ENCODE assay signal across 11 mouse cellular contexts in genomic region chr4:138596391-138597130, GRCm38 (mm10). TPM values are rescaled to one million over a fixed set of nuclear protein-coding genes. Genes with fewer than 3 reads are reported as not detected.
DNase-seq lines count a peak whose midpoint lies in the region; ATAC-seq and TF ChIP-seq lines count a peak whose summit lies in the region.
"Had no signal": no experiment of that assay in that cellular context is flagged by ENCODE, and none has a peak within 500 bp of the region (broad histone marks: within the 10 kb centered on the region; RNA-seq: fewer than 3 reads in every experiment).

No protein-coding gene starts in this region.

- WGBS in hindbrain, embryonic 12.5 days, result 36% methylated on average over 12 of the region's 12 CpGs

- no peak overlapping the region for H3K4me3 ChIP-seq in hindbrain, embryonic 12.5 days
- no peak overlapping the region for H3K4me3 ChIP-seq in gastrocnemius, adult 2 months
- H3K4me3 ChIP-seq: liver, embryonic 12.5 days had no signal

- no peak for TF ChIP-seq CTCF in gastrocnemius, adult 2 months (IDR thresholded peaks at IDR 0.05)

- peak; percentile 57 for DNase-seq in NIH3T3 (ENCODE audit: low read depth)
- DNase-seq in cerebellum, adult 9-10 months, result peak; percentile 27
- peak; percentile 55 to 81 for DNase-seq in lung, postnatal 4 days
- no peak for DNase-seq in gastrocnemius, adult 2 months
- no peak for DNase-seq in left cerebral cortex, postnatal 36 days (ENCODE audit: low spot score in 2 of 2)
- DNase-seq in layer of hippocampus, adult 8-10 months (ENCODE audit: low spot score in 2 of 2), result no peak
- DNase-seq in thymus, postnatal 0 days (ENCODE audit: low spot score), result no peak
- DNase-seq: gastrocnemius, postnatal 10 days had no signal

- H3K9me3 ChIP-seq in hindbrain, embryonic 12.5 days (replicated peaks), result no peaks in the 10 kb centered on the region
- H3K9me3 ChIP-seq: liver, embryonic 12.5 days had no signal

- H3K9ac ChIP-seq in hindbrain, embryonic 12.5 days, result no peak overlapping the region
- H3K9ac ChIP-seq: liver, embryonic 12.5 days had no signal

- H3K36me3 ChIP-seq in hindbrain, embryonic 12.5 days, result no peaks in the 10 kb centered on the region
- H3K36me3 ChIP-seq: G1E; liver, embryonic 12.5 days had no signal

- intact Hi-C loops in gastrocnemius, adult 2 months (cut with DNase I), result no loop called here
- intact Hi-C loops in left cerebral cortex, postnatal 36 days (cut with DNase I), result no loop called here

- H3K27me3 ChIP-seq in hindbrain, embryonic 12.5 days, result 0 out of 2 replicates have a peak, but pooled peaks cover 2% of the 10 kb centered on the region
- H3K27me3 ChIP-seq: liver, embryonic 12.5 days had no signal

- H3K27ac ChIP-seq in hindbrain, embryonic 12.5 days, result peak overlapping the region; percentile 81
- H3K27ac ChIP-seq in gastrocnemius, adult 2 months, result no peak overlapping the region
- H3K27ac ChIP-seq: liver, embryonic 12.5 days had no signal

- H3K4me2 ChIP-seq in hindbrain, embryonic 12.5 days (replicated peaks), result no peak overlapping the region
- H3K4me2 ChIP-seq: liver, embryonic 12.5 days had no signal

- peaks cover 28% of the 10 kb centered on the region for H3K4me1 ChIP-seq in hindbrain, embryonic 12.5 days
- H3K4me1 ChIP-seq: liver, embryonic 12.5 days had no signal

- peak; percentile 20; the same call in 1 of the 2 replicates for ATAC-seq in hindbrain, embryonic 12.5 days (ENCODE audit: low FRiP score)
- ATAC-seq: liver, embryonic 12.5 days had no signal

RNA-seq across cellular contexts. Expression of gene Vwa5b1, which starts 39.1 kb away (rescaled TPM):
- polyA plus RNA-seq in hindbrain, embryonic 12.5 days (2016; fragmentation: Nextera tagmentation; extraction: Ambion mirVana), result 0.87 and 1.0 TPM in 2 replicates
- total RNA-seq in gastrocnemius, adult 2 months (2021), result not detected
- total RNA-seq in left cerebral cortex, postnatal 36 days (2021), result 1 to 10 TPM; 4.9 to 5.0 TPM
- 1 to 10 TPM; 2.8 to 5.0 (median 3.6) TPM for total RNA-seq in layer of hippocampus, adult 8-10 months (2022)
- polyA plus RNA-seq in thymus, postnatal 0 days (2015; fragmentation: Nextera tagmentation; extraction: Ambion mirVana), result not detected in 2 replicates
- total RNA-seq: gastrocnemius, postnatal 10 days had no signal
- polyA plus RNA-seq: G1E; liver, embryonic 12.5 days had no signal

Comparison
In these comparisons a context has a peak if more than half of its experiments do, and no peak if none do; other contexts are left out.
1. DNase-seq: peak in NIH3T3 (single experiment), cerebellum, adult 9-10 months (single experiment) and lung, postnatal 4 days (2 of 2); none in gastrocnemius, adult 2 months (single experiment), left cerebral cortex, postnatal 36 days (0 of 2), layer of hippocampus, adult 8-10 months (0 of 2) and thymus, postnatal 0 days (single experiment).